Mouse (Mus musculus): ENCODE measurements around the gene Zfp319. TPM values are rescaled to one million over a fixed set of nuclear protein-coding genes. Genes with fewer than 3 reads are reported as not detected.

The Zfp319 gene
- polyA plus RNA-seq, 1 experiment: 0.09 TPM

GRCm38 (mm10) chr8:95341721-95342120 lies 10.0 kb upstream of the Zfp319 start:
- peaks cover 55% of the 10 kb centered on the region for H3K36me3 ChIP-seq (ENCODE audit: control insufficient read depth)
- no peaks in the 10 kb centered on the region for H3K9me3 ChIP-seq (ENCODE audit: control insufficient read depth, low read length)
- H3K27me3 ChIP-seq (ENCODE audit: control insufficient read depth): no peaks in the 10 kb centered on the region
- TF ChIP-seq GATA1 (IDR thresholded peaks at IDR 0.05; ENCODE audit: low read length) (no peak), TAL1 (IDR thresholded peaks at IDR 0.05; ENCODE audit: low read length) (no peak)
- H3K4me1 ChIP-seq (ENCODE audit: control insufficient read depth): no peaks in the 10 kb centered on the region
- H3K4me3 ChIP-seq (replicated peaks): no peak overlapping the region

GRCm38 (mm10) chr8:95336363-95336762 lies 4.6 kb upstream of the Zfp319 start:
- TF ChIP-seq TAL1 (IDR thresholded peaks at IDR 0.05; ENCODE audit: low read length): no peak
- TF ChIP-seq GATA1 (IDR thresholded peaks at IDR 0.05; ENCODE audit: low read length): no peak
- Histone ChIP-seq H3K9me3 (ENCODE audit: control insufficient read depth, low read length) (no peaks in the 10 kb centered on the region), H3K4me1 (ENCODE audit: control insufficient read depth) (peaks cover 20% of the 10 kb centered on the region), H3K36me3 (ENCODE audit: control insufficient read depth) (peaks cover 47% of the 10 kb centered on the region), H3K27me3 (ENCODE audit: control insufficient read depth) (no peaks in the 10 kb centered on the region), H3K4me3 (replicated peaks) (no peak overlapping the region)

GRCm38 (mm10) chr8:95335706-95336105 lies 4.0 kb upstream of the Zfp319 start:
- Histone ChIP-seq H3K27me3 (ENCODE audit: control insufficient read depth) (no peaks in the 10 kb centered on the region), H3K4me1 (ENCODE audit: control insufficient read depth) (peaks cover 26% of the 10 kb centered on the region), H3K4me3 (replicated peaks) (no peak overlapping the region), H3K9me3 (ENCODE audit: control insufficient read depth, low read length) (no peaks in the 10 kb centered on the region), H3K36me3 (ENCODE audit: control insufficient read depth) (peaks cover 41% of the 10 kb centered on the region)
- TF ChIP-seq TAL1 (IDR thresholded peaks at IDR 0.05; ENCODE audit: low read length) (no peak), GATA1 (IDR thresholded peaks at IDR 0.05; ENCODE audit: low read length) (no peak)

GRCm38 (mm10) chr8:95332437-95333199 lies 868 bp upstream of the Zfp319 start:
- peaks cover 34% of the 10 kb centered on the region for H3K4me1 ChIP-seq (ENCODE audit: control insufficient read depth)
- peaks cover 41% of the 10 kb centered on the region for H3K36me3 ChIP-seq (ENCODE audit: control insufficient read depth)
- no peaks in the 10 kb centered on the region for H3K27me3 ChIP-seq (ENCODE audit: control insufficient read depth)
- peak overlapping the region; percentile 85 for H3K4me3 ChIP-seq (replicated peaks)
- H3K9me3 ChIP-seq (ENCODE audit: control insufficient read depth, low read length): peaks cover 12% of the 10 kb centered on the region
- TF ChIP-seq TAL1 (IDR thresholded peaks at IDR 0.05; ENCODE audit: low read length) (no peak), GATA1 (IDR thresholded peaks at IDR 0.05; ENCODE audit: low read length) (no peak)

- peaks cover 13% of the 10 kb centered on the region for H3K9me3 ChIP-seq (ENCODE audit: control insufficient read depth, low read length)
- H3K27me3 ChIP-seq (ENCODE audit: control insufficient read depth): no peaks in the 10 kb centered on the region
- peaks cover 34% of the 10 kb centered on the region for H3K4me1 ChIP-seq (ENCODE audit: control insufficient read depth)
- H3K36me3 ChIP-seq (ENCODE audit: control insufficient read depth): peaks cover 52% of the 10 kb centered on the region
- H3K4me3 ChIP-seq (replicated peaks): peak overlapping the region; percentile 85
- TF ChIP-seq TAL1 (IDR thresholded peaks at IDR 0.05; ENCODE audit: low read length) (no peak), GATA1 (IDR thresholded peaks at IDR 0.05; ENCODE audit: low read length) (no peak)
Observed at GRCm38 (mm10) chr8:95331156-95331719, 512 bp downstream of the Zfp319 start.

- Histone ChIP-seq H3K4me3 (replicated peaks) (no peak overlapping the region), H3K9me3 (ENCODE audit: control insufficient read depth, low read length) (peaks cover 13% of the 10 kb centered on the region), H3K36me3 (ENCODE audit: control insufficient read depth) (peaks cover 52% of the 10 kb centered on the region), H3K27me3 (ENCODE audit: control insufficient read depth) (no peaks in the 10 kb centered on the region), H3K4me1 (ENCODE audit: control insufficient read depth) (peaks cover 34% of the 10 kb centered on the region)
- TF ChIP-seq GATA1 (IDR thresholded peaks at IDR 0.05; ENCODE audit: low read length): no peak
- no peak for TF ChIP-seq TAL1 (IDR thresholded peaks at IDR 0.05; ENCODE audit: low read length)
Observed at GRCm38 (mm10) chr8:95330367-95330766, 1.4 kb downstream of the Zfp319 start.

GRCm38 (mm10) chr8:95327866-95328465 lies 3.8 kb downstream of the Zfp319 start:
- TF ChIP-seq GATA1 (IDR thresholded peaks at IDR 0.05; ENCODE audit: low read length) (no peak), TAL1 (IDR thresholded peaks at IDR 0.05; ENCODE audit: low read length) (no peak)
- H3K27me3 ChIP-seq (ENCODE audit: control insufficient read depth): no peaks in the 10 kb centered on the region
- H3K36me3 ChIP-seq (ENCODE audit: control insufficient read depth): peaks cover 34% of the 10 kb centered on the region
- H3K4me1 ChIP-seq (ENCODE audit: control insufficient read depth): peaks cover 28% of the 10 kb centered on the region
- H3K4me3 ChIP-seq (replicated peaks): no peak overlapping the region
- peaks cover 13% of the 10 kb centered on the region for H3K9me3 ChIP-seq (ENCODE audit: control insufficient read depth, low read length)

- TF ChIP-seq GATA1 (IDR thresholded peaks at IDR 0.05; ENCODE audit: low read length) (no peak), TAL1 (IDR thresholded peaks at IDR 0.05; ENCODE audit: low read length) (no peak)
- peaks cover 3% of the 10 kb centered on the region; the same call in 1 of the 2 replicates for H3K27me3 ChIP-seq (ENCODE audit: control insufficient read depth)
- H3K36me3 ChIP-seq (ENCODE audit: control insufficient read depth): peaks cover 34% of the 10 kb centered on the region
- H3K4me3 ChIP-seq (replicated peaks): no peak overlapping the region
- peaks cover 13% of the 10 kb centered on the region for H3K9me3 ChIP-seq (ENCODE audit: control insufficient read depth, low read length)
- peaks cover 17% of the 10 kb centered on the region for H3K4me1 ChIP-seq (ENCODE audit: control insufficient read depth)
Observed at GRCm38 (mm10) chr8:95326822-95327221, 4.9 kb downstream of the Zfp319 start.

- H3K27me3 ChIP-seq (ENCODE audit: control insufficient read depth): peaks cover 22% of the 10 kb centered on the region
- H3K4me1 ChIP-seq (ENCODE audit: control insufficient read depth): peaks cover 6% of the 10 kb centered on the region
- peaks cover 34% of the 10 kb centered on the region for H3K36me3 ChIP-seq (ENCODE audit: control insufficient read depth)
- H3K9me3 ChIP-seq (ENCODE audit: control insufficient read depth, low read length): peaks cover 13% of the 10 kb centered on the region
- TF ChIP-seq TAL1 (IDR thresholded peaks at IDR 0.05; ENCODE audit: low read length) (no peak), GATA1 (IDR thresholded peaks at IDR 0.05; ENCODE audit: low read length) (no peak)
- H3K4me3 ChIP-seq (replicated peaks): no peak overlapping the region
Observed at GRCm38 (mm10) chr8:95324646-95325045, 7.1 kb downstream of the Zfp319 start.
